Mouse (Mus musculus) Patski (cell line): ENCODE results near the gene Nav3. TPM values are rescaled to one million over a fixed set of nuclear protein-coding genes. Genes with fewer than 3 reads are reported as not detected.
A peak's percentile ranks its signal among the peaks of the same experiment; 100 is the strongest.

ENCODE experiments used
- ATAC-seq: fragments of 100-300 bp; one replicate; pipeline ENCODE4 v1.8.0; 2021
- CTCF ChIA-PET: fragments of 350-600 bp; sonication (Branson Sonifier 250); formaldehyde crosslinking; loops from one replicate; lab custom pipeline; 2022; ENCODE audit warnings: inconsistent platforms; lab: Charles Lee
- POLR2A ChIA-PET: fragments of 350-600 bp; sonication (Branson Sonifier 250); formaldehyde crosslinking; loops from one replicate; lab custom pipeline; 2022; ENCODE audit warnings: antibody characterized with exemption, inconsistent platforms; lab: Charles Lee
- DNase-seq: peaks from one replicate; pipeline ENCODE4 v3.0.0-alpha.2; 2011; ENCODE audit warnings: low read depth, low spot score
- H3K27me3 ChIP-seq: fragments of 371-371 bp; one replicate; pipeline ENCODE4 v1.5.1; 2021
- CTCF ChIP-seq: fragments of 100-300 bp; IDR thresholded peaks from one replicate; pipeline ENCODE4 v1.5.1; 2021
- in situ Hi-C: fragments of 300-500 bp; cut with MboI; formaldehyde crosslinking; loops from 3 replicates; pipeline ENCODE4 v1.11.1; 2018; ENCODE audit warnings: low pct_unique_long_range_greater_than_20kb, mixed read lengths
- polyA plus RNA-seq: library from polyadenylated mRNA; unstranded; gene quantifications from one replicate; pipeline ENCODE4 v1.2.3, GENCODE M21; 2021

The Nav3 gene
- polyA plus RNA-seq, 1 experiment from 2014 or later = 2.4 TPM

GRCm38 (mm10) chr10:109907206-109907605, 548.8 kb downstream of the Nav3 start:
- in situ Hi-C loops = no loop called here
- no peak for TF ChIP-seq CTCF
- ChIA-PET CTCF (interaction anchor here (0.7 to 2.0 kb wide), 4 partner anchors 8 to 46 kb away, joined by 3 to 6 read pairs (median 4); no protein-coding TSS in a partner anchor), POLR2A (no interaction called here)
- DNase-seq (no peak), ATAC-seq (no peak)
- H3K27me3 ChIP-seq = no peaks in the 10 kb centered on the region

DNA sequence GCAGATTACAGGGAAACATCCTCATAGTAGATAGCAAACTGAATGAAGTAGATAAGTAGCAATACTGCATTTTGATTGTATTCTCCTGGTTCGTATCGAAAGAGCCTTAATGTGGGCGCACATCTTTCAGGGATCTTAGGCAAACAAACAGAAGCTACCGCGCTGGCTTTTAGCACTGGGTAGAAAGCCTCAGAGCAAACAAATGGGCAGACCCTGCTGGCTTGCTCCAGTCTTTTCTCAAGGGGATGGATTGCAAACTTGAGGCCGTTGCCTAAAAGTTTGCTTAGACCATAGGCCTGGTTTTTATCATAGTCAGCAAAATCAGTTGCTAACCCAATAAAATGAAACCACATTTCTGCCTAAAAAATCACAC, 549.6 kb downstream of the Nav3 start:
- TF ChIP-seq CTCF = no peak
- no peaks in the 10 kb centered on the region for H3K27me3 ChIP-seq
- CTCF ChIA-PET = interaction anchor here (1.1 to 2.0 kb wide), 3 partner anchors 9 to 15 kb away, joined by 3 to 6 read pairs (median 4); no protein-coding TSS in a partner anchor
- POLR2A ChIA-PET = no interaction called here
- no peak for ATAC-seq
- no peak for DNase-seq
- in situ Hi-C loops = no loop called here

DNA sequence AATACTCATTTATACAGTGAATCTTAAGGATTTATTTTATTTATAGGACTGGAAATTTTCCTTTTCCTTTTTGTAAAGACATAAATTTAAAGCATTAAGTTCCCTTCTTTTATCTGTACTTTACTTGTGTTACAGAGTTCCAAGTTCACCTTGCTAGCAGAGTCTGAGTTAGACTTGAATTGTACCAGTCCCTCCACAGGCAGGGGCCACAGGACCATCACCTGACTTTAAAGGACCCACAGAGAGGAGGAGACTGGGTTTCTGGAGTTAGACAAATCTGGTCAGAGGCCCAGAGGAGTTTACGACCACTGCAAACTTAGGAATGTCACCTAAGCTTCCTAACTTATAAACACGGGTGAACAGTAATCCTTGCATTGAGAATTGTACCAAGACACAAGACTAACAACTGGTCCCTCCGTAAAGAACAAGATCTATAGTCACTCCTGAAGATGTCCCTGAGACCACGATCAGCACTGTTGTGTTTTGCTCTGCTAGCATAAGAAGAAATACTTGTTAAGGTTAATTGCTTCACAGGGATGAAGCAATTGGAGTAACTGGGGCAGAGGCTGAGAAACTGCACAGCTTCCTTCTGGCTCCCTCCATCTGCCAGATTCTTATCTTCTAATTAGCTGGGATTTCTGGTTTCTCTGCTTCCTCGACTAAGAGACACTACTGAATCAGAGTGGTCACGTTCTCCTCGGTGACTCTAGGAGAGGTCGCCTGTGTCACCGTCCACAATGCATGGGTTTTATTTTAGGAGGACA, 550.2 kb downstream of the Nav3 start:
- TF ChIP-seq CTCF = no peak
- POLR2A ChIA-PET = no interaction called here
- in situ Hi-C loops = no loop called here
- ATAC-seq (no peak), DNase-seq (no peak)
- CTCF ChIA-PET = interaction anchor here (1.2 to 2.0 kb wide), 4 partner anchors 10 to 41 kb away, joined by 3 to 6 read pairs (median 4); no protein-coding TSS in a partner anchor
- H3K27me3 ChIP-seq = no peaks in the 10 kb centered on the region

GRCm38 (mm10) chr10:109904841-109905240, 551.2 kb downstream of the Nav3 start:
- ATAC-seq (no peak), DNase-seq (no peak)
- in situ Hi-C loops = no loop called here
- TF ChIP-seq CTCF = no peak
- H3K27me3 ChIP-seq = no peaks in the 10 kb centered on the region
- ChIA-PET CTCF (interaction anchor here (1.2 to 1.5 kb wide), 3 partner anchors 10 to 40 kb away, joined by 3 to 4 read pairs (median 4); no protein-coding TSS in a partner anchor), POLR2A (no interaction called here)

- ChIA-PET POLR2A (no interaction called here), CTCF (interaction anchor here (1.4 to 1.5 kb wide), 2 partner anchors 9 to 39 kb away, joined by 4 read pairs; no protein-coding TSS in a partner anchor)
- ATAC-seq (peak; percentile 99), DNase-seq (peak; percentile 64)
- no peaks in the 10 kb centered on the region for H3K27me3 ChIP-seq
- no peak for TF ChIP-seq CTCF
- in situ Hi-C loops = no loop called here
These were observed 552.1 kb downstream of the Nav3 start for GRCm38 (mm10) chr10:109903701-109904555.

GRCm38 (mm10) chr10:109903241-109903640, 552.8 kb downstream of the Nav3 start:
- CTCF ChIA-PET = no interaction called here

DNA sequence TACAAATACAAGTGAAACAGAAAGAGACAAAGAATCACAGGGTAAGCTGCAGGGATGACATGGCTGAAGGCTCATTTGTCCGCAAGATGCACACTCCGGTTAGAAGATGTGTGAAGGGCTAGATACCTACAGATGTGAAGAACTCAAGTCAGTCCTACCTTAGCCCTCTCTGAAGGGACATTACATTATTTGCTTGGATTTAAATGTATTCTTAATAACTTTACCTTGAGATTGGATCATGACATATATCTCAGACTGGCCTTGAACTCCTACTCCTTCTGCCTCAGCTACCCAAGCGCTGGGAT, 566.9 kb downstream of the Nav3 start:
- in situ Hi-C loops = no loop called here
- DNase-seq (no peak), ATAC-seq (no peak)
- no peaks in the 10 kb centered on the region for H3K27me3 ChIP-seq
- CTCF ChIA-PET = no interaction called here
- no peak for TF ChIP-seq CTCF
- POLR2A ChIA-PET = no interaction called here

More at GRCm38 (mm10) chr10:109903241-109903640, 552.8 kb downstream of the Nav3 start:
- in situ Hi-C loops = no loop called here
- H3K27me3 ChIP-seq = no peaks in the 10 kb centered on the region
- POLR2A ChIA-PET = no interaction called here
- ATAC-seq = no peak
- DNase-seq = peak; percentile 7
- no peak for TF ChIP-seq CTCF

- no peaks in the 10 kb centered on the region for H3K27me3 ChIP-seq
- DNase-seq (no peak), ATAC-seq (no peak)
- ChIA-PET CTCF (no interaction called here), POLR2A (no interaction called here)
- in situ Hi-C loops = no loop called here
- TF ChIP-seq CTCF = no peak
These were observed 567.4 kb downstream of the Nav3 start for GRCm38 (mm10) chr10:109888355-109889170.

DNA sequence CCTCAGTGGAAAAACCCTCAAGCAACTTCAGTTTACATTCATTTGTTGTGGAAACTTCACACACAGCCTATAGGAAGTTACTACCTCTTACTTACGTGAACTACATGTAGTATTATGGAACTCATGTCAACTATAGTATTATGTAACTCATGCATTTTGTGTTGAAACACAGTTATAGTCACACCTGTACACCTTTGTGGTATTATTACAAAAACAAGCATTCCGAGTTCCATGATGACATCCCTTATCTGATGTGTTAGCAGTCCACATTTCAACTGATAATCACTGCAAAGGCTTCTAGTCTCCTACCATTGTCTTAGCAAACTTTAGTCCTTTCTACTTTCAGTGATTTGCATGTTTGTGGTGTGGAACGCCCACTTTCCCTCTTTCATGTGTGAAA, 568.8 kb downstream of the Nav3 start:
- TF ChIP-seq CTCF = no peak
- ATAC-seq = no peak
- H3K27me3 ChIP-seq = no peaks in the 10 kb centered on the region
- CTCF ChIA-PET = no interaction called here
- POLR2A ChIA-PET = no interaction called here
- DNase-seq = no peak
- in situ Hi-C loops = no loop called here

DNA sequence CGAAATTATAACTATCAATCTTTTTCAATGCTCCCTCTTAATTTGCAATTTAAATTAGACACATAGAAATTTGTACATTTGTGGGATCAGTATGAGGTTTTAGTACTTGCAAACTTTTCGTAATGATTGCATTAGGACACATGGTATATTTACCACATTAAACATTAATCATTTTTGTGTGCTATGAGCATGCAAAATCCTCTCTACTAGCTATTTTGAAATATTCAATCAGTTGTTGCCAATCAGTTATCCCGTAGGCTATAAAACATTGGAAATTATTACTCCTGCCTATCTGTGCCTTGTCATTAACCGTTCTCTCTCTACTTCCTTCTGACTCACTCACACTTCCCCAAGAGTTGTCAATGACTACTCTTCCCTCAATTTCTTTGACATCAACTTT, 579.9 kb downstream of the Nav3 start:
- H3K27me3 ChIP-seq = no peaks in the 10 kb centered on the region
- TF ChIP-seq CTCF = no peak
- in situ Hi-C loops = no loop called here
- ATAC-seq = no peak
- ChIA-PET POLR2A (interaction anchor here (0.5 kb wide), 1 partner anchor 1487 kb away, joined by 3 read pairs; no protein-coding TSS in a partner anchor), CTCF (interaction anchor here (2.9 kb wide), 1 partner anchor 12 kb away, joined by 17 read pairs; no protein-coding TSS in a partner anchor)
- no peak for DNase-seq
